Mouse (Mus musculus) ES-E14 (cell line): ENCODE results near the gene Rdh16.

ENCODE experiments used
- CHD2 ChIP-seq: IDR thresholded peaks from 2 replicates; pipeline ENCODE4 v1.6.1; 2014; ENCODE audit warnings: mild to moderate bottlenecking, low read depth, low read length, inconsistent platforms
- HCFC1 ChIP-seq: IDR thresholded peaks from 2 replicates; pipeline ENCODE4 v1.6.1; 2012; ENCODE audit warnings: low read length, inconsistent platforms, borderline replicate concordance; ENCODE audit not compliant: insufficient read depth
- ZNF384 ChIP-seq: IDR thresholded peaks from 2 replicates; pipeline ENCODE4 v1.6.1; 2012; ENCODE audit warnings: low read depth, low read length, inconsistent platforms

DNA sequence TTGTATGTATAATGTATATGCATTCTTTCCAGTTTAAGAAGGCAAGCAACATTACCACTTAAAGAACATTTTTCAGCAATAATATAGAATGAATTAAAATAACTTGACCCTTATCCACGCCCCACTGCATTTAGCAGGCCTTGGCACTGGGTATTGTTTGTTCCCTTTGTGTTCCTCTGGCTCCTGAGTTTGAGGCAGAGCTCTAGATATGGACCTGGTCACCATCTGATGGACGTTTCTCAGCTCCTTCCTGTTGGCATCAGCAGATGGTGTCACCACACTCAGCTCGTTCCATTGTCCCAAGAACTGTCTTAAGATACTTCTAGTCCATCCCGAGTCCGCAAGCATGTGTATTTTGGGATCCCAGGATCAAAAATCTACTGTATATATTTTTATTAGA is 1.3 kb downstream of the Rdh16 start:
- TF ChIP-seq HCFC1 = no peak
- TF ChIP-seq ZNF384 = no peak
- TF ChIP-seq CHD2 = no peak
